ENCODE assay signal across 19 mouse cellular contexts in genomic region chr19:42690256-42690655, GRCm38 (mm10).
"Had no signal": no experiment of that assay in that cellular context is flagged by ENCODE, and none has a peak within 500 bp of the region (broad histone marks: within the 10 kb centered on the region; RNA-seq: fewer than 3 reads in every experiment).

No protein-coding gene starts in this region.

- H3K4me3 ChIP-seq: midbrain, embryonic 10.5 days; midbrain, embryonic 12.5 days; myocyte; neural tube, embryonic 13.5 days; neural tube, embryonic 15.5 days had no signal

- H3K9ac ChIP-seq: lung, embryonic 14.5 days; midbrain, embryonic 12.5 days; neural tube, embryonic 13.5 days; neural tube, embryonic 15.5 days had no signal

- DNase-seq: lung, adult 18-20 months; lung, embryonic 14.5 days; lung, postnatal 10 days; lung, postnatal 4 days; midbrain, embryonic 14.5 days; retina, postnatal 1 day; right cerebral cortex, adult 18-20 months; right cerebral cortex, postnatal 25 days; right cerebral cortex, postnatal 4 days; spleen, adult 18-20 months; thymus, adult 18-20 months; thymus, postnatal 14 days; thymus, postnatal 36 days had no signal

- H3K36me3 ChIP-seq: midbrain, embryonic 10.5 days; midbrain, embryonic 12.5 days; neural tube, embryonic 13.5 days; neural tube, embryonic 15.5 days had no signal

- H3K9me3 ChIP-seq: midbrain, embryonic 10.5 days; midbrain, embryonic 12.5 days; neural tube, embryonic 13.5 days; neural tube, embryonic 15.5 days had no signal

- H3K27ac ChIP-seq: midbrain, embryonic 10.5 days; midbrain, embryonic 12.5 days; neural tube, embryonic 13.5 days; neural tube, embryonic 15.5 days had no signal

- H3K4me2 ChIP-seq: lung, embryonic 14.5 days; midbrain, embryonic 12.5 days; neural tube, embryonic 13.5 days; neural tube, embryonic 15.5 days had no signal

- H3K27me3 ChIP-seq: midbrain, embryonic 12.5 days; neural tube, embryonic 15.5 days had no signal

- H3K4me1 ChIP-seq: midbrain, embryonic 10.5 days had no signal

- ATAC-seq: midbrain, embryonic 16.5 days had no signal
